Mouse (Mus musculus): Measurements from ENCODE around the gene Megf11. TPM values are rescaled to one million over a fixed set of nuclear protein-coding genes. Genes with fewer than 3 reads are reported as not detected.

The Megf11 gene
- total RNA-seq, 2 experiments from 2014 or later: 14.1 to 14.4 TPM

- intact Hi-C loops (cut with DNase I): loop anchor here (1.0 to 5.0 kb wide), 3 partner anchors 38 to 133 kb away; no protein-coding TSS in a partner anchor
- H3K4me3 ChIP-seq: no peak overlapping the region
- H3K27ac ChIP-seq: no peak overlapping the region
- TF ChIP-seq CTCF (IDR thresholded peaks at IDR 0.05): no peak
- DNase-seq (ENCODE audit: extremely low spot score in 1 of 2, low spot score in 2 of 2): peak in 1 of 2 experiments; percentile 39
Observed at GRCm38 (mm10) chr9:64395238-64395920, 10.0 kb downstream of the Megf11 start.

- intact Hi-C loops (cut with DNase I): loop anchor here (5.0 kb wide), 1 partner anchor 40 kb away; no protein-coding TSS in a partner anchor
- no peak for DNase-seq (ENCODE audit: extremely low spot score in 1 of 2, low spot score in 2 of 2)
- TF ChIP-seq CTCF (IDR thresholded peaks at IDR 0.05): peak; percentile 57
- no peak overlapping the region for H3K27ac ChIP-seq
- H3K4me3 ChIP-seq: no peak overlapping the region
Observed at GRCm38 (mm10) chr9:64397108-64397507, 11.7 kb downstream of the Megf11 start.

- intact Hi-C loops (cut with DNase I): loop anchor here (1.0 to 5.0 kb wide), 2 partner anchors 42 to 102 kb away; no protein-coding TSS in a partner anchor
- DNase-seq (ENCODE audit: extremely low spot score in 1 of 2, low spot score in 2 of 2): no peak
- TF ChIP-seq CTCF (IDR thresholded peaks at IDR 0.05): no peak
- H3K27ac ChIP-seq: no peak overlapping the region
- no peak overlapping the region for H3K4me3 ChIP-seq
Observed at GRCm38 (mm10) chr9:64399121-64399520, 13.7 kb downstream of the Megf11 start.

- intact Hi-C loops (cut with DNase I): no loop called here
- DNase-seq (ENCODE audit: extremely low spot score in 1 of 2, low spot score in 2 of 2): no peak
- no peak for TF ChIP-seq CTCF (IDR thresholded peaks at IDR 0.05)
- Histone ChIP-seq H3K4me3 (no peak overlapping the region), H3K27ac (no peak overlapping the region)
Observed at GRCm38 (mm10) chr9:64402141-64402540, 16.7 kb downstream of the Megf11 start.

GRCm38 (mm10) chr9:64406841-64407240 lies 21.4 kb downstream of the Megf11 start:
- intact Hi-C loops (cut with DNase I): no loop called here
- H3K27ac ChIP-seq: no peak overlapping the region
- H3K4me3 ChIP-seq: no peak overlapping the region
- DNase-seq (ENCODE audit: extremely low spot score in 1 of 2, low spot score in 2 of 2): no peak
- no peak for TF ChIP-seq CTCF (IDR thresholded peaks at IDR 0.05)

GRCm38 (mm10) chr9:64407390-64407970 lies 22.1 kb downstream of the Megf11 start:
- H3K4me3 ChIP-seq: no peak overlapping the region
- intact Hi-C loops (cut with DNase I): no loop called here
- H3K27ac ChIP-seq: no peak overlapping the region
- no peak for TF ChIP-seq CTCF (IDR thresholded peaks at IDR 0.05)
- no peak for DNase-seq (ENCODE audit: extremely low spot score in 1 of 2, low spot score in 2 of 2)

GRCm38 (mm10) chr9:64408821-64409220 lies 23.4 kb downstream of the Megf11 start:
- TF ChIP-seq CTCF (IDR thresholded peaks at IDR 0.05): no peak
- no peak for DNase-seq (ENCODE audit: extremely low spot score in 1 of 2, low spot score in 2 of 2)
- intact Hi-C loops (cut with DNase I): no loop called here
- H3K27ac ChIP-seq: no peak overlapping the region
- H3K4me3 ChIP-seq: no peak overlapping the region

GRCm38 (mm10) chr9:64420471-64420870 lies 35.0 kb downstream of the Megf11 start:
- no peak for DNase-seq (ENCODE audit: extremely low spot score in 1 of 2, low spot score in 2 of 2)
- no peak overlapping the region for H3K4me3 ChIP-seq
- no peak for TF ChIP-seq CTCF (IDR thresholded peaks at IDR 0.05)
- no peak overlapping the region for H3K27ac ChIP-seq
- intact Hi-C loops (cut with DNase I): loop anchor here (2.0 kb wide), 1 partner anchor 66 kb away; no protein-coding TSS in a partner anchor

- intact Hi-C loops (cut with DNase I): loop anchor here (2.0 kb wide), 1 partner anchor 65 kb away; no protein-coding TSS in a partner anchor
- TF ChIP-seq CTCF (IDR thresholded peaks at IDR 0.05): no peak
- no peak for DNase-seq (ENCODE audit: extremely low spot score in 1 of 2, low spot score in 2 of 2)
- Histone ChIP-seq H3K27ac (no peak overlapping the region), H3K4me3 (no peak overlapping the region)
Observed at GRCm38 (mm10) chr9:64421986-64422616, 36.7 kb downstream of the Megf11 start.

GRCm38 (mm10) chr9:64423912-64424311 lies 38.5 kb downstream of the Megf11 start:
- H3K27ac ChIP-seq: no peak overlapping the region
- intact Hi-C loops (cut with DNase I): no loop called here
- DNase-seq (ENCODE audit: extremely low spot score in 1 of 2, low spot score in 2 of 2): no peak
- TF ChIP-seq CTCF (IDR thresholded peaks at IDR 0.05): no peak
- no peak overlapping the region for H3K4me3 ChIP-seq

- no peak overlapping the region for H3K4me3 ChIP-seq
- DNase-seq (ENCODE audit: extremely low spot score in 1 of 2, low spot score in 2 of 2): no peak
- no peak overlapping the region for H3K27ac ChIP-seq
- intact Hi-C loops (cut with DNase I): no loop called here
- TF ChIP-seq CTCF (IDR thresholded peaks at IDR 0.05): no peak
Observed at GRCm38 (mm10) chr9:64436121-64436520, 50.7 kb downstream of the Megf11 start.

- intact Hi-C loops (cut with DNase I): no loop called here
- no peak overlapping the region for H3K27ac ChIP-seq
- DNase-seq (ENCODE audit: extremely low spot score in 1 of 2, low spot score in 2 of 2): no peak
- TF ChIP-seq CTCF (IDR thresholded peaks at IDR 0.05): no peak
- H3K4me3 ChIP-seq: no peak overlapping the region
Observed at GRCm38 (mm10) chr9:64440101-64440500, 54.7 kb downstream of the Megf11 start.

Measured in left cerebral cortex, adult 2 months (tissue).